Mouse (Mus musculus) cerebellum, postnatal 10 days (tissue): ENCODE measurements around the gene Mlec.
A peak's percentile ranks its signal among the peaks of the same experiment; 100 is the strongest.
"Not testable (repeated sequence)": the region's sequence is repeated elsewhere in the genome, so short reads cannot be mapped to it uniquely, and the experiment has no call there.

ENCODE experiments used
- DNase-seq, 2 experiments: peaks; one replicate each; pipeline ENCODE4 v3.0.0; 2021; ENCODE audit warnings: mixed read lengths in 2 of 2

Gene Mlec

DNA sequence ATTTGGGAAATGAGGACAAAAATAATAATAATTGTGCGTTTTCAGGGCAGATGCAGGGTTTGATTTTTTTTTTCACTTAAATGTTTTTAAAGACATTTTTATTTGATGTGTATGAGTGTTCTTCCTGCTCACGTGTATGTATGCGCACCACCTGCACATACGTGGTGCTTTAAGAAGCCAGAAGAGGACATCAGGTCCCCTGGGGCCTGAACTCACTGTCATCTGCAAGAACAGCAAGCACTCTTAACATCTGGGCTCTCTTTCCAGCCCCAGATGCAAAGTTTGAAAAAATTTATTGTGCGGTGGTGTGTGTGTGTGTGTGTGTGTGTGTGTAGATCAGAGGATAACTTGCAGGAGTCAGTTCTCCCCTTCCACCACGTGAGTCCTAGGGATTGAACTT is 19.9 kb upstream of the Mlec start:
- DNase-seq: no peak

DNA sequence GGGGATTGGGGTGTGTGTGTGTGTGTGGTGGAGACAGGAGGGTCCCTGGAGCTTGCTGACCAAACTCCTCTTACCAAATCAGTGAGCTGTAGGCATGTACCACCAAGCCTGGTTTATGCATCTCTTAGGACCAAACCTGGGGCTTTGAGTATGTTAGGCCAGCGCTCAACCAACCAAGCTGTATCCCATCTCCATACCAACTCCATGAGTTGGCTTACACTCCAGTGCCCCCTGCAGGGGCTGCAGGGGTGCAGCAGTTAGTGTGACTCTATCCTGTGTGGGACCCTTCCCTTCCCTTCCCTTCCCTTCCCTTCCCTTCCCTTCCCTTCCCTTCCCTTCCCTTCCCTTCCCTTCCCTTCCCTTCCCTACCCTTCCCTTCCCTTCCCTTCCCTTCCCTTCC is 16.6 kb upstream of the Mlec start:
- no peak for DNase-seq

DNA sequence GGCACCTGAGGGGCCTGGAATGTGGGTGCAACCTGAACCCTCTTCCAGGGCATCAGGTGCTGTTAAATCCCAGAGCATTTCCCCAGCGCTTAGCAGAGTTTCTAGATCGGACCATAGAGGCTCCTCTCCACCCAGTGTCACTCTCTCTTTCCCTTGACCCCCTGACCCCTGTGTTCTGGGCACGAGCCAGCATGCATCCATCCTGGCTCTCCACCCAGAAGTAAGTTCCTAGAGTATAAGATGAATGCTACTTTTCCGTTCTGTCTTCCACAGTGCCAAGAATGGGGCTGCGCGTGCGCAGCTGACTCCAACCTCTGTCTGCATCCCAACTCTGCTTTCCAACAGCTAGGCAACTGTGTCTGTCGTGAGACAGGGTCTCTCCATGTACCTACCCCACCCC is 12.2 kb upstream of the Mlec start:
- DNase-seq: no peak

DNA sequence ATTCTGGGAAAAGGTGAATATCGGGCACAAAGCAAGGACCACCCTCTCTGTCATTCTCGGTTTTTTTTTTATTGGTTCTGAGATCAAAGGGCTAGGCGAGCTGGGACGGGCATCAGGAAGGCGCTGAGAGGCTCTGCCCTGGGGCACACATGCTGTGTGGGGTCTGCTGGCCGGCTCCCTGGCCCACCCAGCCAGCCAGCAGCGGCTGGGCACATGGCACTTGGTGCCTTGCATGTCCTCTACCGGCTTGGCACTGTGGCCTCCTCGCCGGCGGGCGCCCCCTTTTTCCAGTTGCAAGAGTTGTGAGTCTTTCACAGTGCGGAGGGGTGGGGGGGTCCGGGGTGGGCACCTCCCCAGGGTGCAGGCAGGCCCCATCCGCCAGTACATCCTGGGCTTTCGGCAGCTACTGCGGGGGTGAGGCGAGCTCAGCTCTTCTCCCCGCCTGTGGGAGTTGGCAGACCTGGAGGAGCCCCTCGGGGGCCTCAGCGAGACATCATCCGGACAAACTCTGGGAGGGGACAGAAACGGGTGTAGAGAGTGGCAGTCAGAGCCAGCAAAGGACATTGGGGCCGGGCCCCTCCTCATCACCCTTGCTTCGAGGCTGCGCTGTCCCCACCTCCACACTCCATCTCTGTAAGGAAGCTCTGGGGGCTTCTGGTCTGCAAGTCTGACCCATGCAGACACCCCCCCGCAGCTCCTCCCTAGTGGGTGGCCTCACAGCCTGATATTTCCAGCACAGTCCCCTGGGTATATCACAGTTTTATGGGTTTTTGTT is 10.8 kb upstream of the Mlec start:
- DNase-seq: peak in 1 of 2 experiments; percentile 67

DNA sequence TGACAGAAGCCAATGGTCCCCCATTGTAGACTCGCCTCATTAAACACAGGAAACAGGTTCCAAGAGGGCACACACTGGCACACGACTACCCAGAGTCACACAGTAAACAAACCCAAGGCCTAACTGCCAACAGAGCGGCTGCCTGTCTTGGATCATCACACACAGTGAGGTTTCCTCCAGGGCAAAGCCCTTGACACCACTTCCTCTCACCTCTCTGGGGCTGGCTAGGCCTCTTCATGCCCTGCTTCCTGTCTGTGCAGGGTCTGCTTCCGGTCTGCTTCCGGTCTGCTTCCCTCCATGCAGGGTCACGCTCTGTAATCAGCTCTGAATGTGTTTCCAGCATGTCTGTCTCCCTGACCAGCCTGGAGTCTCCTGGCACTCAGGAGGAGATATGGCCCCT is 9.4 kb upstream of the Mlec start:
- no peak for DNase-seq

DNA sequence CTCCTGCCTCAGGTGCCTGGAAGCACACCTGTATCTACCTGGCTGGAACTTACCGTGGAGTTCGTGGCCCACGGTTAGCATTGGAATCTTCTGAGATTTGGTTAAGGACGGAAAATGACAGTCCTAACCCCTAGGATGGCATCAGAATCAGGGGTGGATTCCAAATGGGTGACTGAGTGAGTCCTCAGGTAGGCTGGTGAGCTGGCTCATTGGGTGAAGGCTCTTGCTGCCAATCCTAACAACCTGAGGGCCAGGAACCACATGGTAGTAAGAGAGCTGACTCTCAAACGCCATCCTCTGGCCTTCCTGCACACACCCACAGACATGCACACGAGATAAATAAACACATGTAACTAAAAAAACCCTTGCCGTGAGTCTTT is 8.8 kb upstream of the Mlec start:
- no peak for DNase-seq

DNA sequence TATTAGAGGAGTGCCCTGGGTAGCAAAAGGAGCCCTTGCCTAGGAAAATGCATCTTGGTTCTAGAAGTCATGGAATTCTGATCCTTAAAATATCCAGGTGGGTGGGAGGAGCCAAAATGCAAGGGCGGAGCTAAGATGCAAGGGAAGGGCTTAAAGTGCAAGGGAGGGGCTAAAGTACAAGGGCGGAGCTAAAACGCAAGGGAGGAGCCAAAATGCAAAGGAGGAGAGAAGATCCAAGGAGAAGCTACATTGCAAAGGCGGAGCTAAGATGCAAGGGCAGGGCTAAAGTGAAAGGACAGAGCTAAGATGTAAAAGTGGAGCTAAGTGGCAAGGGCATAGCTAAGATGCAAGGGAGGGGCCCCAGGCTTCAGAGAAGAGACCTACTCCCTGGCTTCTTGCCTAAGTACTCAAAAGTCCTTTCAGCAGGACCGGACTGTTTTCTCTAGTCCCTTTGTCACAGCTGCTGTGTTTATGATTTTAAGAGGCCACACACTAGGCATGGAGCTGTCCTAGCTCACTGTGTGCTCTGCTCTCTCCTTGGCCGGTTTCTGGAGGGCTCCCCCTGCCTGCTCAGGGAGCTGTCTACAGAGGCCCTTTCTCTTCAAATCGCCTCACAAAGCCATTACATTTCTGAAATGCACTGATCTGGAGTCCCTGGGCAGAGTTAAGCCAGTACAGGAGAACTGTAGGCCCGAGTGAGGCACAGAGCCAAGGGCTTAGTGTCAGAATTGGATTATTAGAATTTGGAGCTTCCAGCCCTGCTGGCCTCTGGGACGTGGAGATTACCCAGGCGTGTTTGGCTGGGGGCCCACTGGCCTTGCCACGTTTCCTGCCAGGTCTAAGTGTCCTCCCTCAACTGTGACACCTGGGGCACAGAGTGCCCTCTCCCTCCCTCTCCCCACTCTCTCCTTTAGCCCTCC is 8.2 kb upstream of the Mlec start:
- peak; percentile 81 to 87 for DNase-seq

DNA sequence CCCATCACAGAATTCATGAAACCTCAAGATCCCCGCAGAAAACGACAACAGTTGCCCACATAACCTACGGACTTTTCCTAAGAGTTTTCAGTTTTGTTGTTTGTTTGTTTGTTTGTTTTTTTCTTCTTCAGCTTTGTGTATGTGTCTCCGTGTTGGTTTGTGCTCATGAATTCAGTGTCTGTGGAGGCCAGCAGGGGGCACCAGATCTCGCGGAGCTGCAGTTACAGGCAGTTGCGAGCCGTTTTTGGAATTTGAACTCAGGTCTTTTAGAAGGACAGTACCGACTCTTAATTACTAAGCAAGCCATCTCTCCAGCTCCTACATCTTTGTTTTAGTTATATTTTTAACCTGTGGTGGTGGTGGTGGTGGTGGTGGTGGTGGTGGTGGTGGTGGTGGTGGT is 7.4 kb upstream of the Mlec start:
- peak; percentile 63 to 64 for DNase-seq

DNA sequence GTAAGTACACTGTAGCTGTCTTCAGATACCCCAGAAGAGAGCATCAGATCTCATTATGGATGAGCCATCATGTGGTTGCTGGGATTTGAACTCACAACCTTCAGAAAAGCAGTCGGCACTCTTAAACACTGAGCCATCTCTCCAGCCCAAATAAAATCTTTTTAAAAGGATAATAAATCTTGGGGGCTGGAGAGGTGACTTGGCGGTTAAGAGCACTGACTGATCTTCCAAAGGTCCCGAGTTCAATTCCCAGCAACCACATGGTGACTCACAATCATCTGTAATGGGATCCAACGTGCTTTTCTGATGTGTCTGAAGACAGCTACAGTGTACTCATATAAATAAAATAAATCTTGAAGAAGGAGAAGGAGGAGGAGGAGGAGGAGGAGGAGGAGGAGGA is 6.5 kb upstream of the Mlec start:
- DNase-seq: not testable (repeated sequence)

DNA sequence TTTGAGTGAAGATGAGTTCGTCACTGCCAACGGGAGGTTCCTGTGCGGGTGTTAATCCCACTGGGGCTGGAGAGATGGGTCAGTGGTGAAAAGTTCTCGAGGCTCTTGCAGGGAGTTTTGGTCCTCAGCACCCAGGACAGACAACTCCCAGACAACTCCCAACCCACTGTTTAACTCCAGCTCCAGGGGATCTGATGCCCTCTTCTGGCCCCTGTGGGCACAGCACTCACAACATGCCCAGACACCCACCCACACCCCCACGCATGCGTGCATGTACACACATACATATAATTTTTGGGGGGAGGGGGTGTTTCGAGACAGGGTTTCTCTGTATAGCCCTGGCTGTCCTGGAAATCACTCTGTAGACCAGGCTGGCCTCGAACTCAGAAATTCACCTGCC is 5.6 kb upstream of the Mlec start:
- DNase-seq: peak; percentile 82

DNA sequence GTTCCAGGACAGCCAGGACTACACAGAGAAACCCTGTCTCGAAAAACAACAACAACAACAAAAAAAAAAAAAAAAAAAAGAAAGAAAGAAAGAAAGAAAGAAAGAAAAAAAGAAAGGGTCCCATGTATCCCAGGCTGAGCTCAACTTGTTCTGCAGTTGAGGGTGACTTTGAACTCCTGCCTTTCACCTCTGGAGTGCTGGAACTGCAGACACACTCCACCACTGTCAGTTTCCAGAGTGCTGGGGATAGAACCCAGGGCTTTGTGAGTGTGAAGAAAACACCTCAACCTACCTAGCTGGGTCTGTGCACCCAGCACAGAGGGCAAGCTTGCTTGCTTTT is 3.9 kb upstream of the Mlec start:
- DNase-seq: not testable (repeated sequence)

DNA sequence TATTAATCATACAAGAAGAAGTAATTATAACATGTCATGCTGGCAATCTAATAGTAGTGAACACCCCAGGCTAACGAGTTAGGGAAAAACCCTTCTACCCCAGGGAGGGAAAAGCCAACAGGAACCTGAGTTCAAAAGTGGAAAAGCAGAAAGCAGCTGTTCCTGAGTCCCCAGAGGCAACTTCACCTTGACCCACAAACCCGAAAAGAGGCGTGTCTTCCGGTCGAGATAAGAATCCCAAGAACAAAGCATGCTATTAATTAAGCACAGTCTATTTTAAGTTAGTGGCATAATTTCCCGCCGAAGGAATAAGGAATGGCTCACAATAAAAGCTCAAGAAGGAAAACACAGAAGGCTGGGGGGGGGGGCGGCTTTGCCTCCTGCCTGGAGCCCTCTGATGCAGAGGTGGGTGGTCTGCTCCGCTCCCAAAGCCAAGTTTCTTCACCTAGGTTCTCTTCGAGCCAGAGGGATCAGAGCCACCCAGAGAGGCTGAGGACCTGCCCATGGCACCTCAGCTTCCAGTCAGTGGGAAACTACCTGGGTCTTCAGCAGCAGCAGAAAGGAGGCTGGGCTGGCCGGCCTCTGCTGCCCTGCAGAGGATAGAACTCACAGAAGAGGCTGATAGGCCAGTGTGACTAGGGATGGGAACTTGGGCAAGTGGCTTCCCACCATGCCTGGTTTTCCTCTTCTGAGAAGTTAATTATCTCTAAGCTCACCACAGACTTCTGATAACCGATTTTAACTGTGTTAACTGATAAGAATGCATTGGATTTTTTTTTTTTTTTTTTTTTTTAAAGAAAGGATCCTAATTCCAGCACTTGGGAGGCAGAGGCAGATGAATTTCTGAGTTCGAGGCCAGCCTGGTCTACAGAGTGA is 3.3 kb upstream of the Mlec start:
- no peak for DNase-seq

DNA sequence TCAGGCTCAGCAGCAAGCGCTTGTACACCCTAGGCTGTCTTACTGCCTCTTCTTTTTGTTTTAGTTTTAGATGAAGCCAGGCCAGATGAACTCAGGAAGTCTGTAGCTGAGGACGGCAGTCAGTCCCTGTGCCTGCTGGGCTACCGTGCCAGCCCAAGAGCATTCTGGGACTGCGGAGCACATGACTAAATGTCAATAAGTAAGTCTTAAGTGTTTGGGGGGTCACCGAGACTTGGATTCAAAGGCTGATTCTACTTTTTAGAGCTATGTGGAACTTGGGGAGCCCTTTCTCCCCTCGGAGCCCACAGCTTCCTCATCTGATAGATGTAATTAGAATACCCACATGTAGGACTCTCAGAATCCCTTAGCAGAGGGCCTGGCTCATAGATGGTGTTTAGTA is 2.7 kb upstream of the Mlec start:
- DNase-seq: no peak

DNA sequence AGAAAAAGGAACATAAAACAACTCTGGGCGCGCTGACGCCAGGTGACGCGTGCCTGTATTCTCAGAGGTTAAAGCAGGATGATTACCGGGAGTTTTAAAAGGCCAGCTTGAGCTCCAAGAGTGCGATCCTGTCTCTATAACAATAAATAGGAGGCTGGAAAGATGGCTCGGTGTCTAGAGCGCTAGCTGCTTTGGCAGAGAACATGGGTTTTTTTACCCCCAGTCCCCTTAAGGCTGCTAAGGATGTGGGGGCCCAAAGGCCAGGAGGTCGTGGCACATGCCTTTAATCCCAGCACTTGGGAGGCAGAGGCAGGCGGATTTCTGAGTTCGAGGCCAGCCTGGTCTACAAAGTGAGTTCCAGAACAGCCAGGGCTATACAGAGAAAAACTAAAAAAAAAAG is 1.2 kb upstream of the Mlec start:
- DNase-seq: no peak

DNA sequence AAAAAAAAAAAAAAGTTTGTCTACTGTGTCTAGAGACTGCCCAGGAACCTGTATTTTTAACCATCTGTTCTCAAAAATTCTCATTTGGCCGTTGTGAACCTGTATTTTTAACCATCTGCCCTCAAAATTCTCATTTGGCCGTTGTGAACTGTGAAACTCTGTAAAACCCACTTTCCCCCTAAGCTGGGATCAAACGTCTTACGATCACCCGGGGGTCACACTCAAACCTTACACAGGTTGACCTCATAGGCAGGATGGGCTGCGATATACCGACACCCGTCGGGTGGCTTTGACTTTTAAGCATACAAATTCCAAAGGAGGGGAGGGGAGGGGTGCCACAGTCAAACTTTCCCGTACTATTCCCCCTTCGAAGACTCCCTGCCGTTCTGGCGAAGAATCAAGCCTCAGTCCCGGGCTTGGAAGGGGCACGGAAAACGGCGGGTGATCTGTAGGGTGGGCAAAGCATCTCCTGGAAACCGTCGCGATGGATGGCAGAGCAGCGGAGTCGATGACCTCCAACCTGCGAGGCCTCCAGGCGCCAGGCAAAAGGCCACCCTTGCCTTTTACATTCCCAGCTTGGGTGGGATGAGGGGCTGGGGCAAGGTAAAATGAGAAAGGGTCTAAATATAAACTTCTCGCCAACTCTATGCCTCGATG is 918 bp downstream of the Mlec start:
- peak; percentile 54 to 56 for DNase-seq

DNA sequence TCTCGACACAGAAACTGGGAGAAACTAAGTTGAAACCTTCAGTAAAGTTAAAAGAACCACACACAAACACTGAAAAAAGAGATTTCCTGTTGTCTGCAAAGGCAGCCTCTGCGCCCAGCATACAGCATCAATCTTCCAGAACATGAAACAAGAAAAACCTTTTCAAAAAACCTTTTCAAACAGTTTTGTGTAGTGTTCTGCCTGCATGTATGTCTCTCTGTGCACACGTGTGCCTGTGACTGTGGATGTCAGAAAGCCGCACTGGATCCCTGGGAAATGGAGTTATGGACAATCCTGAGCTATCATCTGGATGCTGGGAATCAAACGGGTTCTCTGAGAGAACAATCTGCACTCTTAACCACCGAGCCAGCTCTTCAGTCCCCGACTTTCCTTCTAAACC is 1.6 kb downstream of the Mlec start:
- DNase-seq: no peak

DNA sequence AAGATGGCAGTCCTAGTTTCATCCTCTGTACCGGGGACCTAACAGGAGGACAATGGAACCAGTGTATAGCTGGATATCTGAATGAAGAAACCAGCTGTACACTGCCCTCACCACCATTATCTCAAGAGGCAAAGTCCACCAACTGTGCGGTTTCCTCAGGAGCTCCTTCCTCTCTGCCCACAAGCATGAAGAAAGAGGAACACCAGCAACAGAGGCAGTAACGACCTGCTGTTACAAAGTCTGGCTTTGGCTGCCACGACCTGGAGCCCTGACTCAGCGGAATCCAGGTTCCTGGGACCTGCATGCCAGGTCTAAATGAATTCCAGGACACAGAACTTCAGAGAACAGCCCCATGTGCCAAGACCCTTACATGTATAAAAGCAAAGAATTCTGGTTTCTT is 2.1 kb downstream of the Mlec start:
- DNase-seq: no peak

DNA sequence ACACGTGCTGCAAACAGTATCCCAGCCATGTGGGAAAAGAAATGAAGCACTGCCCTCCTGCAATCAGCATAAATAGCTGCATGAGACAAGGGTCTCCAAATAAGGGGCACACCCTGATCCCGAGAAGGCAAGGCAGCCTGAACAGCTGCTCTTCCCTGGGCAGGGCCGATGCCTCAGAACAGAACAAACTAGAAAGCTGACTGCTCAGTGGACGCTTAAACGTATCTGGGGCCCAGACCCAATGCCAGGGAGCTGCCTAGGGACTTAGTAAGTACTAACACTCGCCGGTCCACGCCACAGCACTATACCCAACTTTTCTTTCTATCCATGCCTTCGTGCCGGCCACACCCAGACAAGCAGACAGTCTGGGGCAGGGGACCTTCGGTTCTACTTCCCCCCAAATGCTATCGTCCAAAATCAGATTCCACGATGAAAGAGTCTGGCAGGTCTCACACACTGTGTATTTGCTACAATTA is 2.8 kb downstream of the Mlec start:
- DNase-seq: no peak

DNA sequence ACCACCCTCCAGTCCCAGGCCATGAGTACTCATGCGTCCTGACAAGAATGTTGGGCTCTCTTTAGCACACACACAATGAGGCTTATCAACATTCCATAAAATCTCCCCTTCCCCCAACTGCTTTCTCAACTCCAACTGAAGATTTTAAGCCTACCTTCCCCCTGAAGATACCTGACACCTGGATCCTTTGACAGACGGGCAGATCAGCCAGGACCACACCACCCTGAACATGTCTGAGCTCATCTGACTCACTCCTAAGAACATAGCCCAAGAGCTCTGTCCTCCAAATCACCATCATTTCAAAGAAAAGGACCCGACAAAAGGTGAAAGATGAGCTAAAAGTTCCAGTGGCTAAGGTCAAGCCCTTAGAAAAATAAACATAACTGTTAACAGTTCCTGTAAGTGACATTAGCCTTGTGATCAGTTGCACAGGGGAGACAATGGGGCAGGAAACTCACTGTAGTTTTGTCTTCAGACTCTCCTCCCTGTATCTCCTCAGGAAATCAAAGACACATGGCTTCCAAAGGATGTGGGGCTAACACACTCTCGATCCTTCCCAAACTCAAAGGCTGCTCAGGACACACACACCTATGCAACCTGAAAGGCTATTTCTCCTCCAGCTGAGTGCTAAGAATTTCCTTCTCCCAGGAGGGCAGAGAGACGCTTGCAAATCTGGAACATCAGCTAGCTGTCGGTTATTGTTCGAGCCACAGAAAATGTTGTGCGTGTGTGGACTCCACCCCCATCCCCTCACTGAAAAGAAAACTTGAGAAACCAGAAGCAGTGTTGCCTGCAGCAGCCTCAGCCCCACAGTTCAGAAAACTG is 5.6 kb downstream of the Mlec start:
- no peak for DNase-seq

DNA sequence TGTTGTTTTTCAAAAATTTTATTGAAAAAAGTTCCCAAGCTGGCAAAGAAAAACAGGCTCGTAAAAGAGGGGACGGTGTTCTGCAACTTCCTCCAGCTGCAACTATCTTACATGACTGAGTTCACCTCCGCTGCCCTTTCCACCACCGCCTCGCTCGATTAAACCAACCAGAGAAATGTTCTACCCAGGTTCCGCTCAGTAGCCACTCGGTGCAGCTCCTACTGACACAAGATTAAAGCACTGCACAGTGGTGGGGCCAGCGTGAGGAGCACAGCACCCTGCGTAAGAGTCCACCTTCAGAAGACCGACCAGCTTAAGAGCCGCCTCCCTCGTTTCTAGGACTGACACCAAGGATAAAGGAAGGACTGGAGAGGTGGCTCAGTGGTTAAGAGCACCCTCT is 6.5 kb downstream of the Mlec start:
- no peak for DNase-seq

DNA sequence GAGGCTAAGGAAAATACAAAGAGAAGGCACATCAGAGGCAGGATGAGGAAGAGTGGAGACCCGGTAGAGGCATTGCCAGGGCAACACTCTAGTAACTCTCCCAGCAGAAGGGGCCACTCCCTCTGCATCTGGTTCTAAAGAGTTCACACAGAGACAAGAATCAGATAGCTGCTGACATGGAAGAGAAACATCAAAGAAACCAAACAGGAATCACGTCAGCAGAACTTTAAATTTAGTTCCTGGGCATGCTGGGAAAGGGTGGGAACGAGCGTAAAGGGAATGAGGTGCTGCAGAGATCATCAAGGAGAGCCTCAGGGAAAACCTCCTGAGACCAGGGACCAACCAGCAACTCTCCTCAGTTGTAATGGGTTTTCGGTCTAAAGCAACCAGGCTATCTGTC is 7.0 kb downstream of the Mlec start:
- no peak for DNase-seq
